Mouse (Mus musculus) liver (tissue): ENCODE measurements around the gene Chst8.

Source experiments
- DNase-seq: peaks from one replicate; pipeline ENCODE4 v3.0.0-alpha.2; 2020; ENCODE audit warnings: mixed read lengths

Chst8 gene

GRCm38 (mm10) chr7:34656632-34657031 lies 155.9 kb downstream of the Chst8 start, which contains the start of gene Kctd15:
Kctd15 (minus strand) TSS chr7:34656732.
- no peak for DNase-seq

- DNase-seq, result peak; percentile 81
Observed at GRCm38 (mm10) chr7:34655086-34655839, 157.2 kb downstream of the Chst8 start.

DNA sequence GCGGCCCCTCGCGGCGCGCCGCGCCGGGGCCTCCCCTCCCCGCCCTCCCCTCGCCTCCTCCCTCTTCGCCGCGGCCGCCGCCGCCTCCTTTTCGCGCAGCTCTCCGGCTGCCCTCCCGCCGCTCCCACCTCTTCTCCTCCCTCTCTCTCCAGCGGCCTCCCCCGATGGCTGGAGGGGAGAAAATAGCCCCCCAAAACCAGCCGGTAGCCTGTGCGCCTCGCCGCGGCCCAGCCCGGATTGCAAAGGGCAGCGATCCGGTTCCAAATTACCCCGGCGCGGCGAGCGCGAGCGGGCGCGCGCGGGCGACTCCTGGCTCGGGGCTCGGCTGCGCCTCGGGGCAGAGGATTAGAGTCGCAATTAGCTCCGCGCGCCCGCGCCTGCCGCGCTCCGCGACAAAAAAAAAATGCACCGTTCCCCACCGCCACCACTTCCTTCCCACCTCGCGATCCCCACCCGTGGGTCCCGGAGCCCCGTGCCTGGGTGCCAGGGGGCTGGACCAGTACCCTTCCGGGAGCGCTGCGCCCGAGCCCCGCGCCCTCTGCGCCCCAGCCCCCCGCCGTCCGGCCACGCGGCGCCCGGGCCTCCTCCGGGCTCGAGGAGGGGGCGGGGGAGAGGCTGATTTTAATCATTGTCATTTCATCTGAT lies 157.9 kb downstream of the Chst8 start:
- DNase-seq, result peak; percentile 33

DNA sequence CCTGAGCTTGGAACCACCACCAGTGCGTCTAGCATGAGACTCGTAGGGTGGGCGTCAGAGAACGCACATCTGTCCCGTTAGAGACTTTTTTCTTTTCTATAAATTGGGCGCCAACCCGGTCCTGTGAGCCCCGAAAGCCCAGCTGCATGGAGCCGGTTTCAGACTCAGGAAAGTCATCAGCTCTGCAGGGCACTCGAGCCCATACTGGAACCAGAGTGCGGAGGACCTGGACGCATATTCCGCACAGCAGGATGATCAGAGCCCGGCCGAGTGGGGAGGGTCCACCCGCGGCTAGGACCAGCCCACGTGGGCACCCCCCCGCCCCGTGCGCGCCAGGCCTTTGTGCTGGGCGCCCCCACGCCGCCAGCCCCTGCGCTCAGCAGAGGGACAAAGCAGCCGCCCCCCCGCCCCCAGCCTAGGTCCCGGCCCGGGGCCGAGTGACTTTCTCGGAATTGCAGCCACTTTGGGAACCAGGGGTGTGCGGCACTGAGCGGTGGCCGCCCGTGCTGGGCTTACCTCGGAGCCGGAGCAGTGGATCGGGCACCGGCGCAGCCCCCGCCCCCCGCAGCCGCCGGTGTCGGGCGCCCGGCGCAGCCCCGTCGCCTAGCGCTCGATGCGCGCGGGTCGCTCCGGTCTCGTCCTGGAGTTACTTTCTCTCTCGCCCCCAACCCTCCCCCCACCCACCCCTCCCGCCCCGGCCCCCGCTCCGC lies 158.6 kb downstream of the Chst8 start:
- peak; percentile 10 for DNase-seq

DNA sequence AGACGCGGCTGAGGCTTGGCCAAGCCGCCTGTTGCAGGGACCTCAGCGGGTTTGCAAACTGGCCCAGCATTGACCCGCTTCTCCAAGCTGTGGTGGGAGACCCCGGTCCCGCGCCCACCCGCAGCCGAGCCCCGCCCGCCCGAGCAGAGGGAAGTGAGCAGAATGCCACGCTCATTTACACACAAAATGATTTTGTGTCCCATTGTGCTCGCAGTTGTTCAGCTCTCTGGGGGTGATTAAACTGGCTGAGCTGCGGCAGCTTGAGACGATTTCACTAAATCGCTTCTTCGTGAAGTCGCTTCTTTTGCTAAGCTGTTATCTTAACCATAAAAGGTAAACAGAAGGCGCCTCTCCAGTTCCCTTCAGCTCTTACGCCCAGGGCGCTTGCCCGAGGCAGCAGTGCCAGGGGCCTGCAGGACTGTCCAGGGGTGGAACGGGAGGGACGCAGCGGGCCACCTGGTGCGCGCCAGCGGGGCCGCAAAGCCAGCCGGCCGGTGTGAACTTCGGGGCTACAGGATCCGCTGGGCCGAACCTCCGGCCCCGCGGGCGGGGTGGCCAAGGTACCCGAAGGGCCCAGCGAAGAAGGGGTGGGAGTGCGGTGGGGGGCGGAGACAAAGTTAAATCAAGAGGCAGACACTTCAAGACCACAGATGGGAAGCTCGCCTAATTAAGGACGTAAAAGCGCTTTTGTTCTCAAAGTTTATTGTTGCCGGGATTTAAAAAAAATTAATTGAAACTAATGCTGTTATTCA lies 159.6 kb downstream of the Chst8 start:
- DNase-seq, result no peak

DNA sequence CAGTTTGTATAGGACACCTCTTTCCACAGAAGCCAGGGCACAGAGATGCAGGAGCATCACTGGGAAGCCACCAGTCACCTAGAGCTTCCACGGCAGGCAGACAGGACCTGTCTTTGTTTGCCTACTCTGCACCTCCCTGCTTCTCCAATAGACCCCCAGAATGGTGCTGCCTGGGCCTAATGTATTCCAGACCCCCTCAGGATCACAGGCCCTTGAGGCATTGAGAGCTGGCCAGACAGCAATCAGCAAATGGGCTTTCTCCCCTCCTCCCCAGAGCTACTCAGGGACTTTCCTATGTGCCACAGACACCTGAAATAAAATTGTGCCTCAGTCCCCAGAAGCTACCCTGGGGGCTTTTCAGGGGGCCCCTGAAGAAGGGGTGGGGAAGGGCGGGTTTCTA lies 161.1 kb downstream of the Chst8 start:
- DNase-seq, result no peak

DNA sequence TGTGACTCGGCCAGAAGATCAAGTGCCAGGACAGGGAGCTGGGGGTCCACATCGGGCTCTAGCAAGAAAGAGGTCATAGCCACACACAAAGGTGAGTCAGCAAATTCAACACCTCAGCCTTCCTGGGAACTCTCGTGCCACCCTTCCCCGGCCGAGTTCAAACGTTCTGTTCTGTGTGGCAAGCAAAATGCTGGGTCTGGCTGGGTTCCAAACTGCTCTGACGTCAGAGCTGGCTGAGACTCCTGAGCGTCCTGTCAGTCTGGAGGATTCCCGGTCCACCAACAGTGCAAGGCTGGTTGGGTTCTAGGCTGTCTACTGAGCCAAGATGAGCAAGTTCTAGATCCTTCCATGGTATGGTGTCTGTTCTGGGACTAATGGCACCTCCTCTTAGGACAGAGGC lies 165.5 kb downstream of the Chst8 start:
- no peak for DNase-seq

GRCm38 (mm10) chr7:34646144-34646795 lies 166.2 kb downstream of the Chst8 start:
- no peak for DNase-seq

GRCm38 (mm10) chr7:34645623-34646022 lies 166.9 kb downstream of the Chst8 start:
- no peak for DNase-seq

DNA sequence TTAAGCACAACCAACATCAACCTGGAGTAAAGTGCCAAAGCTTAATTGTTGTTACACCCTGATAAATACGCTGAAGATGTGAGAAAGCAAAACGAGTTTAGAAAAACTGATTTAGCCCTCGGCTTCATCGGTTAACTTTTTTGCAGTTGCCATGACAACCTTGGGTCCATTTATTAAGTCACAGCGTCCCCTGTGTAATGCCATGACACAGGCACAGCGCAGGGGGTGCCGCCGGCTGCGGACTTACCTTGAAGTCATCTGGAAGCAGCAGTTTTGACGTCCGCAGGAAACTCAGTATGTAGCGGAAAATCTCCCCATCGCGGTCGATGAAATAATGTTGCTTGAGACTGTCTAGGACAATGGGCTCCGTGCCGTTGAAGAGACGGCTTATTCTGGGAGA lies 167.9 kb downstream of the Chst8 start:
- no peak for DNase-seq

- no peak for DNase-seq
Observed at GRCm38 (mm10) chr7:34643329-34643728, 169.2 kb downstream of the Chst8 start.

- no peak for DNase-seq
Observed at GRCm38 (mm10) chr7:34641968-34642367, 170.5 kb downstream of the Chst8 start.

- no peak for DNase-seq
Observed at GRCm38 (mm10) chr7:34639798-34640197, 172.7 kb downstream of the Chst8 start.

DNA sequence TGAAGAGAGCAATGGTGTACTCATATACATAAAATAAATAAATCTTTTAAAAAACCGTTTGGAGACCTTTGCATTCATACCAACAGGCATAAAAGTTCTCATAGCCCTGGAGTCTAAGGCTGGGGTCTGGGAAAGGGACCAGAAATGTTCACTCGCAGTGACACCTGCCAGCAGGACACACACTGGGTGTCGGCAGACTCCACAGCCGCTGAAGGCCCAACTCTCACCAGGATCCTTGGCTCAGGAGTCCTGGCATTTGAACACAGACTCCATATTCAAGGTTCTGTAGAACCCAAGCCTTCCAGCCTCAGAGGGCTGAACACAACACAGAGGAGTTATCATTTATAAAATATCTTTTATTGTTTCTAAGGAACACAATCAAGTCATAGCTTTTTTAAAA lies 175.8 kb downstream of the Chst8 start:
- no peak for DNase-seq

DNA sequence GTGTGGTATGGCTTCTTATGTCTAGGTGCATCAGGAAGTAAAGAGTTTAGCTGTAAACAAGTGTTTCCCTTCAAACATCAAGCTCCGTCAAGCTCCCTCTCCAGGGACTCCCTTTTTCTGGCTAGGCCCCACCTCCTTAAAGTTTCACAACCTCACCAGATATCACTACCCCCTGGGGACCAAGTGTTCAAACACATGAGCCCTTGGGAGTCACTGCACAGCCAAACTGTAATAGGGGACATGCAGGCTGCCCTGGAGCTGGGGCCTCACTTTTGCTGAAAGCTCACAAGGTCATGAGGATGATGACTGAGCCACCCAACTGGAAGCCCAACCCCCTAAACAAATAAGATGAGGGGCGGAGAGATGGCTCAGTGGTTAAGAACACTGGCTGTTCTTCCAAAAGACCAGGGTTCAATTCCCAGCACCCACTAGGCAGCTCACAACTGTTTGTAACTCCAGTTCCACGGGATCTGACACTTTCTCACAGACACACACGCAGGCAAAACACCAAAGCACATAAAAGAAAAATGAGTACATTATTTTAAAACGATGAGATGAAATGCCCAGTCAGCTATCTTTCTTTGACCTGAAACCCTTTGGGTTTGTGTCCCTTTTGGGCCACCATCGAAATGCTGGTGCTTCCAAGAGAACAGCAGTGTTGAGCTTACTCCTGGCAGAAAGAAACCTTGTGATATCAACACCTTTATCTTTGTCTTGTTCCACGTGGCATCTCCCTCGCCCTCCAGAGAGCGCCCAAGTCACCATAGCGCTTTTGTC lies 179.4 kb downstream of the Chst8 start:
- DNase-seq, result no peak

GRCm38 (mm10) chr7:34630211-34631085 lies 182.1 kb downstream of the Chst8 start:
- DNase-seq, result peak; percentile 63

- no peak for DNase-seq
Observed at GRCm38 (mm10) chr7:34629702-34630210, 182.8 kb downstream of the Chst8 start.
